Mouse (Mus musculus): ENCODE measurements around the gene Tmem9. TPM values are rescaled to one million over a fixed set of nuclear protein-coding genes. Genes with fewer than 3 reads are reported as not detected.

Gene Tmem9
- total RNA-seq (2021) = 10 to 100 TPM; 53.7 to 56.7 TPM
- long read RNA-seq, experiment 1, transcript Tmem9-201 (6 exons, 1,806 nt) = major isoform, 46 of 61 reads
- long read RNA-seq, experiment 1, partial matches to known transcripts = 8 of 61 reads
- long read RNA-seq, experiment 1, other reads (novel, unspliced or antisense) = 6 of 61 reads
- long read RNA-seq, experiment 2, transcript Tmem9-201 (6 exons, 1,806 nt) = major isoform, 32 of 39 reads
- long read RNA-seq, experiment 2, partial matches to known transcripts = 3 of 39 reads
- long read RNA-seq, experiment 2, other reads (novel, unspliced or antisense) = 3 of 39 reads

DNA sequence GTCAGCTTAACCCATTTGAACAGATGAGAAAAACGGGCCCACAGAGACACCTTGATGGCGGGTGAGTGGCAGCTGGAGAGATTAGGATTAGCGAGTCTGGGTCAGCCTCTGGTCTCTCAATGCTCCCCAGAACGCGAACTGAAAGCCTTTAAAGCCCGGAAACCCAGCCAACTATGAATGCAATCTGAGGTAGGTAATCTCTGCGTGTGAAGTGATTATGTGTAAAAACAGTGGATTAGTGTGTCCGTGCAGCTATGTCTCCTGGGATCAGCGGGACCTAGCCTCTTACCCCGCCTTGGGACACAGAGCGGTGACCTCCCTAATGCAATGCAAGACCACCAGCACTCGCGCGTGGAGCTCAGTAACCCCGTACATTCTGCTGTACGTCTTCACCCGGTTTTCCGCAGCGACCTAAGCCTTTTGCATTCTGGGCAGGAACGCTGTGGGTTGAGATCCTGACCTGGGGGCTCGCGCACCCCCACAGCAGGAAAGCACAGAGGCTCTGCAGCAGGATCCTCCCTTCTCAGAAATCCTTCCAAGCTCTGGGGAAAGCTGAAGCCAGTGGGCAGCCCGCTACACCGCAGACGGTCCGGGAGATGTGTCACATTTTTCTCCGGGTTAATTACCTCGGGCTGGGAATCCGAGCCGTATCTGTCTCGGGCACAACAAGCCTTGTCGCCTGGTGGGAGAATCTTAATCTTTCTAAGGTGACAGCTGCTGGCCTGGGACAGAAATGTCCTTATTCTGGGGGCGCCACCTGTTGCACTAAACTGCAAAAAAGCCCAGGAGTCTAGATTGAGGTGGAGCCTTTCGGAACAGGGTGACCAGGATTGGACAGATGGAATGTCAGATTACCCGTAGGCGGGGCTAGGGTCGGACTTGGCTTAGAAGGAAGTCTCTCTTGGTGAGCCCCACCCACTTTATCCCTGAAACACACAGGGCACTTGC, at the start of gene Tmem9:
Gene Tmem9, plus strand, starts transcription at position 940 of the 948 bp plus-strand sequence.
- peak; percentile 38 to 41 for DNase-seq (ENCODE audit: extremely low spot score in 1 of 2, low spot score in 2 of 2)
- TF ChIP-seq CTCF (IDR thresholded peaks at IDR 0.05) = no peak
- H3K4me3 ChIP-seq = peak within 1 kb of the TSS; percentile 42
- H3K27ac ChIP-seq = no peak within 1 kb of the TSS
- intact Hi-C loops (cut with DNase I) = no loop called here

- no peak for DNase-seq (ENCODE audit: extremely low spot score in 1 of 2, low spot score in 2 of 2)
- intact Hi-C loops (cut with DNase I) = loop anchor here (2.0 kb wide), 1 partner anchor 60 kb away; no protein-coding TSS in a partner anchor
- Histone ChIP-seq H3K4me3 (no peak overlapping the region), H3K27ac (no peak overlapping the region)
- peak; percentile 90 for TF ChIP-seq CTCF (IDR thresholded peaks at IDR 0.05)
These were observed 49.5 kb upstream of the Tmem9 start for GRCm38 (mm10) chr1:135958483-135958882.

DNA sequence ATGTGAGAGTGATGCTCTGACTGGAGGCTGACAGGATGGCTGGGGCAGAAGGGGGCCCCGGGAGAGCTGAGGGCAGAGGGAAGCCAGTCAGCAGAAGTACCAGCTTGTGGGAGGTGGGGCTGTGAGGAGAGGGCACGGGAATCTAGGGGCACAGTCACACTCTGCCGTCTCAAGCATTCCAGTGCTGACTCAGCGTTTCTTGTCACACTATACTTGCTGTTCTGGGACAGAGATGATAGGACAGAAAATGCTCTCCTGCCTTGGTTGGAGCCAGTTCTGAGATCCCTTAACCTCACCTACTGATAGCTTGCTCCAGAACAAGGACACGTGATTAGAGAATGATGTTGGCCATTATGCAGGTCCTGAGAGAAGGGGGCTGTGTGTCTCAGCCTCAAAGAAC, 44.8 kb upstream of the Tmem9 start:
- intact Hi-C loops (cut with DNase I) = loop anchor here (10.0 kb wide), 1 partner anchor 252 kb away; the partner anchor contains the start of gene Mroh3

GRCm38 (mm10) chr1:135964561-135964960, 43.4 kb upstream of the Tmem9 start:
- Histone ChIP-seq H3K4me3 (no peak overlapping the region), H3K27ac (no peak overlapping the region)
- intact Hi-C loops (cut with DNase I) = loop anchor here (10.0 kb wide), 1 partner anchor 250 kb away; the partner anchor contains the start of gene Mroh3
- no peak for TF ChIP-seq CTCF (IDR thresholded peaks at IDR 0.05)
- peak in 1 of 2 experiments; percentile 40 for DNase-seq (ENCODE audit: extremely low spot score in 1 of 2, low spot score in 2 of 2)

More for the DNA sequence above, 44.8 kb upstream of the Tmem9 start:
- no peak for DNase-seq (ENCODE audit: extremely low spot score in 1 of 2, low spot score in 2 of 2)
- TF ChIP-seq CTCF (IDR thresholded peaks at IDR 0.05) = no peak
- no peak overlapping the region for H3K27ac ChIP-seq
- no peak overlapping the region for H3K4me3 ChIP-seq

GRCm38 (mm10) chr1:135967739-135968138, 40.2 kb upstream of the Tmem9 start:
- H3K27ac ChIP-seq = no peak overlapping the region
- intact Hi-C loops (cut with DNase I) = loop anchor here (10.0 kb wide), 1 partner anchor 247 kb away; the partner anchor contains the start of gene Mroh3
- H3K4me3 ChIP-seq = no peak overlapping the region
- TF ChIP-seq CTCF (IDR thresholded peaks at IDR 0.05) = no peak
- no peak for DNase-seq (ENCODE audit: extremely low spot score in 1 of 2, low spot score in 2 of 2)

- no peak for TF ChIP-seq CTCF (IDR thresholded peaks at IDR 0.05)
- intact Hi-C loops (cut with DNase I) = no loop called here
- Histone ChIP-seq H3K27ac (no peak overlapping the region), H3K4me3 (no peak overlapping the region)
- no peak for DNase-seq (ENCODE audit: extremely low spot score in 1 of 2, low spot score in 2 of 2)
These were observed 37.5 kb upstream of the Tmem9 start for GRCm38 (mm10) chr1:135970486-135970885.

GRCm38 (mm10) chr1:135972576-135972975, 35.4 kb upstream of the Tmem9 start:
- Histone ChIP-seq H3K4me3 (no peak overlapping the region), H3K27ac (no peak overlapping the region)
- DNase-seq (ENCODE audit: extremely low spot score in 1 of 2, low spot score in 2 of 2) = no peak
- no peak for TF ChIP-seq CTCF (IDR thresholded peaks at IDR 0.05)
- intact Hi-C loops (cut with DNase I) = no loop called here

DNA sequence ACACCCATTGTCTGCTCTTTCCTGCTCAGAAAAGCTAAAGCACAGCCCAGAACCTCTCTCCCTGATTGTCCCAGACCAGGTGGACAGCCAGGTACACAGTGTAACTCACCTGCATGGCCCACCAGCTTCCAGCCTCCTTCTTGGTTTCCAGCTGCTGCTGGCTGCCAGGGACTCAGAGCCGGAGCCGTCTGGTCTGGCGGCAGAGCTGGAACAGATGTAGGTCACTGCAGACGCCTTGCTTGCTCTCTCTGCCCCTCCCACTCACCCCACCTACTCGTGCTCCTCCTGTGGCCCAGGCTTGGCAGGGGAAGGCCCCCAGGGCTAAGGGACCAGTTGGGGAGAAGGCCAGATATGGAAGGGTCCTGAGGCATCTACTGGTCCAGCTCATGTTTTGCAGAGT, 23.8 kb upstream of the Tmem9 start:
- no peak for TF ChIP-seq CTCF (IDR thresholded peaks at IDR 0.05)
- intact Hi-C loops (cut with DNase I) = no loop called here
- no peak for DNase-seq (ENCODE audit: extremely low spot score in 1 of 2, low spot score in 2 of 2)
- no peak overlapping the region for H3K4me3 ChIP-seq
- H3K27ac ChIP-seq = no peak overlapping the region

- H3K4me3 ChIP-seq = no peak overlapping the region
- intact Hi-C loops (cut with DNase I) = no loop called here
- TF ChIP-seq CTCF (IDR thresholded peaks at IDR 0.05) = no peak
- no peak overlapping the region for H3K27ac ChIP-seq
- no peak for DNase-seq (ENCODE audit: extremely low spot score in 1 of 2, low spot score in 2 of 2)
These were observed 18.1 kb upstream of the Tmem9 start for GRCm38 (mm10) chr1:135989876-135990275.

- no peak for TF ChIP-seq CTCF (IDR thresholded peaks at IDR 0.05)
- no peak for DNase-seq (ENCODE audit: extremely low spot score in 1 of 2, low spot score in 2 of 2)
- H3K27ac ChIP-seq = no peak overlapping the region
- no peak overlapping the region for H3K4me3 ChIP-seq
- intact Hi-C loops (cut with DNase I) = no loop called here
These were observed 14.5 kb upstream of the Tmem9 start for GRCm38 (mm10) chr1:135993470-135993869.

DNA sequence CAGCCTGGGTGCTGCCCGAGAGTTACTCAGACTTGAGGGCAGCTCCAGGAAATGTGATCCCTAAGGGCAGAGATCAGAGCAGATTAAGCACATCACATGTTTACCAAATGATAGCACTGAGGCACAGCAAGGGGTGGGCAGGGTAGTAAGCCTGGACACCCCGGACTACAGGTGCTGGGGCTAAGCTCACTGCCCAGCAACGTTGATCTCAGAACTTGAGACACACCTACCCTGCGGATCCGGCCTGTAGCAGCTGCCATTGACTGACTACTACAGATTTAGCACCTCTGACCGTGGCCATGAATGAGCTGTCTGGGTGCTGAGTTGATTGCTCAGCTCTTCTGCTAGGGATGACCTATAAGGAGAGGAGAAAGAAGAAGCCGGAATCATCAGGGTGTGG, 10.4 kb upstream of the Tmem9 start:
- Histone ChIP-seq H3K27ac (no peak overlapping the region), H3K4me3 (no peak overlapping the region)
- DNase-seq (ENCODE audit: extremely low spot score in 1 of 2, low spot score in 2 of 2) = no peak
- intact Hi-C loops (cut with DNase I) = no loop called here
- no peak for TF ChIP-seq CTCF (IDR thresholded peaks at IDR 0.05)

GRCm38 (mm10) chr1:135999720-136000287, 8.1 kb upstream of the Tmem9 start:
- no peak for DNase-seq (ENCODE audit: extremely low spot score in 1 of 2, low spot score in 2 of 2)
- TF ChIP-seq CTCF (IDR thresholded peaks at IDR 0.05) = no peak
- no peak overlapping the region for H3K27ac ChIP-seq
- intact Hi-C loops (cut with DNase I) = no loop called here
- no peak overlapping the region for H3K4me3 ChIP-seq
